ENCODE assay signal across 9 mouse cellular contexts in the genomic region with DNA sequence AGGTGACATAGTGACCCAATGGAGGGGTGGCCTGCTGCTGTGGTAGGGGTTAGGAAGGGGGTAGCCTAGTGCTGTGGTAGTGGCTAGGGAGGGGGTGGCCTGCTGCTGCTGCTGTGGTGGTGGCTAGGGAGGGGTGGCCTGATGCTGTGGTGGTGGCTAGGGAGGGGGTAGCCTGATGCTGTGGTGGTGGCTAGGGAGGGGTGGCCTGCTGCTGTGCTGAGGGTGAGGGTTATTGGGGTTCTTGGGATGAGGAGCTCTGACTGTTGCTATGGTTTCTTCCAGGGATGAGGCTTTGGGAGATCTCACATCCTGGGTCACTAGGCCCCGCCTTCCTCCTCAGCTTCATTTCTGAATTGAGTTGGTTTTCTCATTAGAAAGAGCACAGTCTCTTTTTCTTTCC. TPM values are rescaled to one million over a fixed set of nuclear protein-coding genes. Genes with fewer than 3 reads are reported as not detected.
DNase-seq lines count a peak whose midpoint lies in the region; ATAC-seq and TF ChIP-seq lines count a peak whose summit lies in the region.
"Had no signal": no experiment of that assay in that cellular context is flagged by ENCODE, and none has a peak within 500 bp of the region (broad histone marks: within the 10 kb centered on the region; RNA-seq: fewer than 3 reads in every experiment).

No protein-coding gene starts in this region.

- H3K27me3 ChIP-seq in kidney, embryonic 15.5 days: no peaks in the 10 kb centered on the region
- H3K27me3 ChIP-seq in forebrain, embryonic 12.5 days: no peaks in the 10 kb centered on the region
- no peaks in the 10 kb centered on the region for H3K27me3 ChIP-seq in limb, embryonic 14.5 days (ENCODE audit: control insufficient read depth, insufficient read depth, low read length)
- H3K27me3 ChIP-seq in neural tube, embryonic 12.5 days (replicated peaks): no peaks in the 10 kb centered on the region

- 97% methylated on average over 1 of the region's 1 CpGs for WGBS in kidney, embryonic 15.5 days
- WGBS in forebrain, embryonic 12.5 days: 87% methylated on average over 1 of the region's 1 CpGs
- 93% methylated on average over 1 of the region's 1 CpGs for WGBS in limb, embryonic 14.5 days
- 80% methylated on average over 1 of the region's 1 CpGs for WGBS in neural tube, embryonic 12.5 days

- TF ChIP-seq POLR2A in limb, embryonic 14.5 days (IDR thresholded peaks at IDR 0.05; ENCODE audit: borderline replicate concordance, extremely low read depth, insufficient read depth, insufficient read length): no peak

- no peak overlapping the region for H3K27ac ChIP-seq in kidney, embryonic 15.5 days
- no peak overlapping the region for H3K27ac ChIP-seq in forebrain, embryonic 12.5 days
- H3K27ac ChIP-seq in limb, embryonic 14.5 days (replicated peaks; ENCODE audit: low read depth, low read length): no peak overlapping the region
- H3K27ac ChIP-seq in neural tube, embryonic 12.5 days: no peak overlapping the region

- peaks cover 16% of the 10 kb centered on the region; the same call in 1 of the 2 replicates for H3K4me1 ChIP-seq in kidney, embryonic 15.5 days
- H3K4me1 ChIP-seq in forebrain, embryonic 12.5 days: peaks cover 32% of the 10 kb centered on the region
- peaks cover 9% of the 10 kb centered on the region; the same call in 1 of the 2 replicates for H3K4me1 ChIP-seq in limb, embryonic 14.5 days (ENCODE audit: control insufficient read depth, insufficient read depth, low read length)
- H3K4me1 ChIP-seq in neural tube, embryonic 12.5 days: no peaks in the 10 kb centered on the region

- no peak overlapping the region for H3K9ac ChIP-seq in kidney, embryonic 15.5 days
- H3K9ac ChIP-seq in forebrain, embryonic 12.5 days: no peak overlapping the region
- H3K9ac ChIP-seq in limb, embryonic 14.5 days (ENCODE audit: low read depth, low read length, severe bottlenecking): no peak overlapping the region
- no peak overlapping the region for H3K9ac ChIP-seq in neural tube, embryonic 12.5 days

- H3K36me3 ChIP-seq in kidney, embryonic 15.5 days: no peaks in the 10 kb centered on the region
- H3K36me3 ChIP-seq in forebrain, embryonic 12.5 days (replicated peaks): no peaks in the 10 kb centered on the region
- H3K36me3 ChIP-seq in limb, embryonic 14.5 days (ENCODE audit: control insufficient read depth, insufficient read depth, low read length): no peaks in the 10 kb centered on the region
- no peaks in the 10 kb centered on the region for H3K36me3 ChIP-seq in neural tube, embryonic 12.5 days

- H3K4me3 ChIP-seq in kidney, embryonic 15.5 days (replicated peaks): no peak overlapping the region
- no peak overlapping the region for H3K4me3 ChIP-seq in forebrain, embryonic 12.5 days (replicated peaks)
- H3K4me3 ChIP-seq in limb, embryonic 14.5 days (replicated peaks; ENCODE audit: low read length): no peak overlapping the region
- no peak overlapping the region for H3K4me3 ChIP-seq in neural tube, embryonic 12.5 days
- H3K4me3 ChIP-seq: myocyte had no signal

- H3K9me3 ChIP-seq in kidney, embryonic 15.5 days (replicated peaks): no peaks in the 10 kb centered on the region
- H3K9me3 ChIP-seq in forebrain, embryonic 12.5 days: no peaks in the 10 kb centered on the region
- no peaks in the 10 kb centered on the region for H3K9me3 ChIP-seq in limb, embryonic 14.5 days (ENCODE audit: control insufficient read depth, low read length)
- no peaks in the 10 kb centered on the region for H3K9me3 ChIP-seq in neural tube, embryonic 12.5 days

- no peak overlapping the region for H3K4me2 ChIP-seq in kidney, embryonic 15.5 days
- H3K4me2 ChIP-seq in forebrain, embryonic 12.5 days: no peak overlapping the region
- H3K4me2 ChIP-seq in limb, embryonic 14.5 days (replicated peaks; ENCODE audit: low read depth, low read length, severe bottlenecking): no peak overlapping the region
- H3K4me2 ChIP-seq in neural tube, embryonic 12.5 days (replicated peaks): no peak overlapping the region

- no peak for DNase-seq in kidney, postnatal 25 days
- DNase-seq in limb, embryonic 14.5 days (ENCODE audit: low spot score): no peak
- no peak for DNase-seq in B cell, adult 2 months
- DNase-seq in thymus, postnatal 0 days (ENCODE audit: low spot score): no peak
- DNase-seq in urinary bladder, postnatal 14 days (ENCODE audit: low spot score): no peak

- peak; percentile 91 for ATAC-seq in kidney, embryonic 15.5 days (replicated peaks; ENCODE audit: low FRiP score)
- peak; percentile 88 for ATAC-seq in forebrain, embryonic 12.5 days (ENCODE audit: low FRiP score)
- ATAC-seq in limb, embryonic 14.5 days (ENCODE audit: low FRiP score, low read depth): peak; percentile 74; the same call in 1 of the 2 replicates
- ATAC-seq in neural tube, embryonic 12.5 days (ENCODE audit: low FRiP score, low read depth): peak; percentile 96

RNA-seq across cellular contexts. Expression of gene Sirpa, which starts 10.9 kb away (rescaled TPM):
- 28.4 and 30.6 TPM in 2 replicates for polyA plus RNA-seq in kidney, embryonic 15.5 days (2015; fragmentation: Nextera tagmentation; extraction: Ambion mirVana)
- polyA plus RNA-seq in forebrain, embryonic 12.5 days (2016; fragmentation: Nextera tagmentation; extraction: Ambion mirVana): 18.2 and 20.0 TPM in 2 replicates
- 39.6 and 40.2 TPM in 2 replicates for polyA plus RNA-seq in limb, embryonic 14.5 days (2012; rRNA removed)
- polyA plus RNA-seq in limb, embryonic 14.5 days (2014; fragmentation: Nextera tagmentation; extraction: Ambion mirVana): 34.0 and 34.7 TPM in 2 replicates
- polyA plus RNA-seq in neural tube, embryonic 12.5 days (2016; fragmentation: Nextera tagmentation; extraction: Ambion mirVana): 21.3 and 21.9 TPM in 2 replicates
- 20.5 and 22.5 TPM in 2 replicates for polyA plus RNA-seq in thymus, postnatal 0 days (2015; fragmentation: Nextera tagmentation; extraction: Ambion mirVana)
